Mouse (Mus musculus): ENCODE measurements around the gene Mxd3.

Gene Mxd3

GRCm38 (mm10) chr13:55332331-55332730 lies 2.7 kb upstream of the Mxd3 start:
- peak; percentile 13 for DNase-seq (ENCODE audit: inconsistent ontology term)

DNA sequence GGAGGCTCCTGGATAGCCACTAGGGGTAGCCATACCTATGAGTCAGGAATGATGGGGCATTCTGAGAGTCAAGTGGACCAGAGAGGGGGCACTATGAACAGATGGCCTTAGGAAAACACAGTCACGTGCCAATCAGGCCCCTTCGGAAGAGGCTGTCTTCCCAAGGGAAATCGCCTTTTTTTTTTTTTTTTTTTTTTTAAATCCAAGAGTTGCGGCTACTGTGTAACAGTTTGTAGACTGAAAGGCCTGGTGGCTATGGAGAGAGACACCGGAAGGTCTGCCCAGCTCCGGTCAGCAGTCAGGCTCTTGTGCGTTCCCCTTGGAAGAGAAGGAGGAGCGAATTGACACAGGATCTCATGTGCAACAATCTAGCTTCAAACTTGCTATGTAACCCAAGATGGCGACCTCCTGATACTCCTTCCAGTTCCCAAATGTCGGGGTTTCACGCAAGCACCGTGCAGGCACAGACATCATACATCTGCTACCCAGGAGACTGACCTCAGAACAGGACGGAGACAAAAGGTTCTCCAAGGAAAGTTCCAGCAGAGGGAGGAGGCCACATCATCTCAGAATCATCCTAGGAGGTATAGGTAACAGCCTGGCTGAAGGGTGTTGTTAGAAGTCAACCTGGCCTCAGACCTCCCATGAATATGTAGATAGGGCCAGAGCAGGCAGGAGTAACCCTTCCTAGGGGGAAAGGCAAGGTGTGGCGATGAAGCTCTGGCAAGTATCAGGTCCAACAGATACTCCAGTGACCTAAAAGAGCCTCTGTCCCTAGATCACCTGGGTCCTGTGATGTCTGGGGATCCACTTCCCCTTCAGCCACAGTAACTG lies 1.2 kb upstream of the Mxd3 start:
- DNase-seq (ENCODE audit: inconsistent ontology term) = no peak

DNA sequence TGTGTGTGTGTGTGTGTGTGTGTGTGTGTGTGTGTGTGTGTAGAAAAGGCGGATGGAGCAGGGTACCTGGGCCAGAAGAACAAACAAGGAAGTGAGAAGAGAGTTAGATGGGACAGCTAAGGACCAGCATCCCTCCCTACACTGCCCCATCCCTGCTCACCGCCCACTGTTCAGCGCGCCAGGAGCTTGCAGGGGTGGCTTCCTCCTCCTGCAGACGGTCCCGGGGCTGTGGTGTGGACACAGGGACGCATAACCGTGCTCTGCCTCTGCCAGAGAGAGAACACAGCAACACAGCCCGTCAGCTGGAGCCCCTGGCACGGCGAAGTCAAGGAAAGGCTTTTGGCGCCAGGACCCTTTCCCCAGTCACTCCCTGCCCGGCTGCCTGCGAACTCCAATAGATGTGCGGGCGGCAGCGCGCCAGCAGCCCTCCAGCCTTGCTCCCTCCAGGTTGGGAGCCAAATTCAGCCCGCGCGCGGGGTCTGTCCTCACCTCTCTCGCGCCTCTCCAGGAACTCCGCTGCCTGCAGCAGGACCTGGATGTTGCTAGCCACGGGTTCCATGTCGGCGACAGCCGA lies 427 bp downstream of the Mxd3 start:
- no peak for DNase-seq (ENCODE audit: inconsistent ontology term)

DNA sequence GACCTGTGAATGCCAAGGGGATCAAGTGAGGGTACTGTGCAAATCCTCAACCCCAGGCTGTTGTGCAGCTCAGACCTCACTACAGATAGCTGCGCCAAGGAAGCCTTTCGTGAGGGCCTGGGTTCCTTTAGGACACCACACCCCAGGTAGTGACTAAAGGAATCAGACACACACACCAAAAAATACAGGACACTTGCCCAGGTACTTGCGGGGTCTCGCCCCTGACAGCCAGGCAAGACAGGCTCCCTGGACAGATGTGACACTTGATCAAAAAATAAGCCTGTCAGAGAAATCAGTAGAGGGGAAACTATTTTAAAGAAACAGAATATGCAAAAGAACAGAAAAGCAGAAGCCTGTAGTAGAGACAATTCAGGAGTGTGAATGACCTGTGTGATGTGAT lies 982 bp downstream of the Mxd3 start:
- DNase-seq (ENCODE audit: inconsistent ontology term) = no peak

GRCm38 (mm10) chr13:55328171-55328570 lies 1.5 kb downstream of the Mxd3 start:
- peak; percentile 7 for DNase-seq (ENCODE audit: inconsistent ontology term)

- peak; percentile 94 for DNase-seq (ENCODE audit: inconsistent ontology term)
Measured at GRCm38 (mm10) chr13:55327633-55328032, 2.0 kb downstream of the Mxd3 start.

DNA sequence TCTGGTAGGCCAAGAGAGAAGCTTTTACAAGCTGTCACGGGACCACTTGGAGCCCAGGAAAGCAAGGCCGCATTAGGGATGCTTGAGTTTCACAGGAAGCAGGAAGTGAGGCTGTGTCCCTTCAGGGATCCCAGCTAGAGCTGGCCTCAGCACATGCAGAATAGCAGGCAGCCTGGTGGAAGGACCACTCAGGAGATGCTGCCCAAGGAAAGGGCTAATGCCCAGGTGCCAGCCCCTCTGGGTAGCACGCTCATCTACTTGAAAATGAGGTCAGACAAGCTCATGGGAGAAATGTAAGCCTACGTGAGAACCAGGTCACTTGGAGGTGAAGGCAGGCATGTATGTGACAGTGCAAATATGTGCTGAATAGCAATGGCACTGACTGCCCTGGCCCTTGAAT lies 2.5 kb downstream of the Mxd3 start:
- DNase-seq (ENCODE audit: inconsistent ontology term) = no peak

- no peak for DNase-seq (ENCODE audit: inconsistent ontology term)
Measured at GRCm38 (mm10) chr13:55325596-55325995, 4.0 kb downstream of the Mxd3 start.

- DNase-seq (ENCODE audit: inconsistent ontology term) = peak; percentile 53
Measured at GRCm38 (mm10) chr13:55322130-55322825, 7.3 kb downstream of the Mxd3 start.

DNA sequence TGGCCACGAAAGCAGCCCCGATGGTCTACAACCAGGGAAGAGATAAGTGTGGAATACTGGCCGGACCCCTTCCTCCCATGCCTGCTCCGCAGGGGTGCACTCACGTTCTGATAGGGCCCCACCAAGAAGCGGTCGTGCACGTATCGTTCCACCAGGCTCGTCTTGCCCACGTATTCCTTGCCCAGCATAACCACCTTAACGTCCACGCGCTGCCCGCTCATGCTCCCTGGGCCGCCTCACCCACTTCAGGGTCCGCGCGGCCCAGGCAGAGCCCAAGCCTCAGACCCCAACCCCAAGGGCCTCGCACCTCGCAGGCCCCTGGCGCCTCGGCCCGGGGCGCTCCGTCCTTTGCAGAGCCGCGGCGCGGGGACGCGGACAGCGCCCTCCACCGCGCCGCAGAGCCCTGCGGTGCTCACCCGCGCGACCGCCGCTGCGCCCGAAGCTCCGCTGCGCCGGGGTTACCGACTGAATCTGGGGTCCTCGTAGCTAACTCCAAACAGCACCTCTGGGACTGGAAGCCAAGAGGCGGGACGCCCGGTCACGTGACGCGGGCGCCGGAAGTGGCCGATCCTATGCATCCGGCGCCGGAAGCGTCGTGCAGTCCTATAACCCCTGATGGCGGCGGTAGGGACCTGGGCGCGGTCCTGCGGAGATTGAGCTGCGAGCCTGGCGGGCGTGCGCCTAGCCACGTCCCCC lies 8.0 kb downstream of the Mxd3 start, which contains the start of gene Rab24:
Gene Rab24, minus strand, starts transcription at position 513 of the 696 bp plus-strand sequence.
- peak; percentile 89 for DNase-seq (ENCODE audit: inconsistent ontology term)

GRCm38 (mm10) chr13:55319931-55320533 lies 9.6 kb downstream of the Mxd3 start, which contains the start of gene Prelid1:
Gene Prelid1, plus strand, starts transcription at chr13:55320500.
- DNase-seq (ENCODE audit: inconsistent ontology term) = no peak

GRCm38 (mm10) chr13:55318351-55318750 lies 11.3 kb downstream of the Mxd3 start:
- no peak for DNase-seq (ENCODE audit: inconsistent ontology term)

GRCm38 (mm10) chr13:55314891-55315412 lies 14.7 kb downstream of the Mxd3 start:
- DNase-seq (ENCODE audit: inconsistent ontology term) = no peak

DNA sequence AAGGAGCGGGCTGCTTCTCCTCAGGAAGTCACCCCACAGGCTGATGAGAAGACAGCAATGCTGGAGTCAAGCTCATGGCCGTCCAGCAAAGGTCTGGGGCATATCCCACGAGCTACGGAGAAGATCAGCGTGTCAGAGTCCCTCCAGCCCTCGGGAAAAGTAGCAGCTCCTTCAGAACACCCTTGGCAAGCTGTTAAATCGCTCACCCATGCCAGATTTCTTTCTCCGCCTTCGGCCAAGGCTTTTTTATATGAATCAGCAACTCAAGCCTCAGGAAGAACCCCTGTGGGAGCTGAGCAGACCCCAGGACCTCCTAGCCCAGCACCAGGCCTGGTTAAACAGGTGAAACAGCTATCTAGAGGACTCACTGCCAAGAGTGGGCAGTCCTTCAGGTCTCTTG lies 16.6 kb downstream of the Mxd3 start:
- no peak for DNase-seq (ENCODE audit: inconsistent ontology term)

GRCm38 (mm10) chr13:55312028-55312630 lies 17.5 kb downstream of the Mxd3 start:
- DNase-seq (ENCODE audit: inconsistent ontology term) = no peak

DNA sequence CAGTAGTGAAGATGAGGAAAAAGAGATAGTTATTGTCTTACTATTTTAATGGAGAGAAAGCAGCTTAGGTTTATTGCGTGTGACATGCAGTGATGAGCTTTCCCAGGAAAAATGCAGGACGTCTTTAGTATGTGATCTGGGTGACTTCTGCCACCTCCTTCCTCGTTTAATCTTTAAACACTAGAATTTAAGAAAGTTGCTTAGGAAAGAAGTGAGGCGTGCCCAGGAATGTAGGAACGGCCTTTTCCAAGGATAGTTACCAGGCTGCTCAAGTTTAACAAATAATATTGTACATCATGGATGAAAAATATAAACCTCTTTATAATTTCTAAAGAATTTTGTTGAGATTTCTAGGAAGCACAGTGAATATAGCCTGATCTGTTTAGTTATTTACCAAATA lies 28.7 kb downstream of the Mxd3 start:
- DNase-seq (ENCODE audit: inconsistent ontology term) = no peak

GRCm38 (mm10) chr13:55296760-55297159 lies 32.9 kb downstream of the Mxd3 start:
- no peak for DNase-seq (ENCODE audit: inconsistent ontology term)

- DNase-seq (ENCODE audit: inconsistent ontology term) = no peak
Measured at GRCm38 (mm10) chr13:55288854-55289253, 40.8 kb downstream of the Mxd3 start.

- no peak for DNase-seq (ENCODE audit: inconsistent ontology term)
Measured at GRCm38 (mm10) chr13:55277646-55278045, 52.0 kb downstream of the Mxd3 start.

DNA sequence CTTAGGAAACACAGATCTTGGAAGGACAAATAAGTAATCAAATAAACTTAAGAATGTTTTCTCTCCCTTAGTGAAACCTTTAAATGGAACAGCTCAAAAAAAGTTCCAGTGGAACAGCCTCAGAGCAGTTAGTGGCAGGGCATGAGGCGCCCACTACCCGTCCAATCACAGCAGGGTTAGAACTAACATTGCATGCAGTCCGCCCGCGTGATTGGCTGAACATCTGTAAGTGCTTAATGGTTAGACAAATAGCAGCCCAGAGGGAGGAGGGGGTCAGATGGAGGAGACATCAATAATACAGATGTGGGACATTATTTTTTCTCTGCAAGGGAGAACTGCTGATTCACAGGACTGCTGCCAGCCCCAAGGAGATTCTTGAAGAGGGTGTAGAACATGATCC lies 52.4 kb downstream of the Mxd3 start:
- DNase-seq (ENCODE audit: inconsistent ontology term) = no peak
